Mouse (Mus musculus): ENCODE data around the gene Aox3.

The Aox3 gene

GRCm38 (mm10) chr1:58210203-58210602 lies 97.3 kb downstream of the Aox3 start, which contains the start of gene Aox4:
Gene Aox4, plus strand, starts transcription at chr1:58210397.
- peak; percentile 54 to 65 for DNase-seq (ENCODE audit: low spot score in 2 of 2)

DNA sequence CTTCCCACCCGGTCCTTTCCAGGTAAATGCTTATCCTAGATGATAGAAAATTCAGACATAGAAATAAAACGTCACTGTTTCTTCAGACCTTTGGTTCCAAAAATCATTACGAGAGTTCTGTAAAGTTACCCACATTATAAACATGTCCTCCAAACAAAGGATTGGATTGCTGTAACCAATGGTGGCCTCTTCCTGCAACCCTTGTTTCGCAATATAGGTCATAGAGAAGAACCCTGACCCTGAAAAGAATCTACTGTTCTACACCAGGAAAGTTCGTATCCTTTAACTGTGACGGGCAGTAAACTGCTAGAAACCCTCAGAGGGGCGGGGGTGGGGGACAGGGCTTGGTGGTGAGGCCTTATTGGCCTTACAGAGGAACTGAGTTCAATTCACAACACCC lies 99.9 kb downstream of the Aox3 start:
- DNase-seq (ENCODE audit: low spot score in 2 of 2), result no peak

GRCm38 (mm10) chr1:58213838-58214237 lies 100.9 kb downstream of the Aox3 start:
- no peak for DNase-seq (ENCODE audit: low spot score in 2 of 2)

DNA sequence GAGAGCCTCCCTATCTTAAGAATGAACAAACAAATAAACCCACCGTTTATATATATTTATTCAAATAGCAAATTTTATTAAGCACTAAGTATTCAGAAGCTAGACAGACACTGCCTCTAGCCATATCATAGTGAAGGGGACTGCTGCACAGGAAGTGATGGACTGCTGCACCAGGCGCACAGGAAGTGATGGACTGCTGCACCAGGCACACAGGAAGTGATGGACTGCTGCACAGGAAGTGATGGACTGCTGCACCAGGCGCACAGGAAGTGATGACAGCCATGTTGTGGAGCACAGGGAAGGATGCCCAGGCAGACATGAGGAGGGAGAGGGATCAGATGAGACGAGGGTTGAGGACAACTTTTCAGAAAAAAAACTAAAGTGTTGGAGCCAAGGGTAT lies 102.4 kb downstream of the Aox3 start:
- no peak for DNase-seq (ENCODE audit: low spot score in 2 of 2)

- peak in 1 of 2 experiments; percentile 12 for DNase-seq (ENCODE audit: low spot score in 2 of 2)
Measured at GRCm38 (mm10) chr1:58215956-58216532, 103.1 kb downstream of the Aox3 start.

DNA sequence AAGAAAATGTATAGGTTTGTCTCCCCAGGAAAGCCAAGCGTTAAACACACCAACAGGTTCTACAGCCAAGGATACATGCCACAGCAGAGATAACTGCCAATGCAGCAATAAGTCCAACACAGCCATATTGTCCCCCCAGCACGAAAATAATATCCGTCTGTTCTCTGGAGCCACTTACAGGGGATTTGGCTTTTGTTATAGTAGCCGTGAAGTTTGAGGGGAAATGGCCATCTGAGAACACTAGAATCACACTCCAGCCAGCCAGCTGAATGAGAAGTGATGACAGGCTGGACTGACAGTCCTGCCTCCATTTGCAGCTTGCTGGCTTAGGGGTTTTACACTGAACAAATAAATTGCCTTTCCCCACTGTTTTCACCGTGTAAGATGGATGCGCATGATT lies 108.1 kb downstream of the Aox3 start:
- DNase-seq (ENCODE audit: low spot score in 2 of 2), result no peak

GRCm38 (mm10) chr1:58221879-58222278 lies 108.9 kb downstream of the Aox3 start:
- no peak for DNase-seq (ENCODE audit: low spot score in 2 of 2)

DNA sequence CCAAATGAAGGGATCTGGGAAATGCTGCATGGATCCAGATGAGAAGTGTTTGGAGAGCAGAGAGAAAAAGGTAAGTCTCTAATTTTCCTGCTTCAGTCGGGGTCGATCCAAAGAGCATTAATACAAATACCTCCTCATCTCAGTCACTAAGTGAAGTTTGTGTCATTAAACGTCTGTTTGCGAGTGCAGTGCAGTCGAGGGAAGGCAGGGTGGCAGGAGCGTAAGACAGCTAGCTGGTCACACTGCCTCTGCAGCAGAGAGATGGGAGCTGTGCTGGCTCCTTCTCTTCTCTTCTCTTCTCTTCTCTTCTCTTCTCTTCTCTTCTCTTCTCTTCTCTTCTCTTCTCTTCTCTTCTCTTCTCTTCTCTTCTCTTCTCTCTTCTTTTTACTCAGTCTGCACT lies 115.2 kb downstream of the Aox3 start:
- DNase-seq (ENCODE audit: low spot score in 2 of 2), result no peak

DNA sequence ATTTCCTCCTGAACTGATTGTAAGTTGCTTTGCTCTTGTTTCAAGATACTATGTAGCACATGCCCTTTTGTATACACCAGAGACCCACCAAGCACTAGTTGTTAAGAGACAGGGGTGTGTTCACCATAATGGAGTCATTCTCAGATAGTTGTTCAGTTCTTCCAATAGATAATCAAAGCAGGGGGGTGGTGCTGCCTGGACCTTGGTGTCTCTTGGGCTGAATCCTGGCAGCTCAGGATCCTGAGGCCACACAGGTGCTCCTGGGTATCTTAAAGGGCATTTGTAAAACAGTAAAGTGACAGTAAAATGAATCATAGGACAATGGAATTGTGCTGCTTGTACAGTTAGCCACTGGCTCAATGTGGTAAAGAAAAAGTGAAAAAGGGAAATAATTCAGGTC lies 116.0 kb downstream of the Aox3 start:
- no peak for DNase-seq (ENCODE audit: low spot score in 2 of 2)

DNA sequence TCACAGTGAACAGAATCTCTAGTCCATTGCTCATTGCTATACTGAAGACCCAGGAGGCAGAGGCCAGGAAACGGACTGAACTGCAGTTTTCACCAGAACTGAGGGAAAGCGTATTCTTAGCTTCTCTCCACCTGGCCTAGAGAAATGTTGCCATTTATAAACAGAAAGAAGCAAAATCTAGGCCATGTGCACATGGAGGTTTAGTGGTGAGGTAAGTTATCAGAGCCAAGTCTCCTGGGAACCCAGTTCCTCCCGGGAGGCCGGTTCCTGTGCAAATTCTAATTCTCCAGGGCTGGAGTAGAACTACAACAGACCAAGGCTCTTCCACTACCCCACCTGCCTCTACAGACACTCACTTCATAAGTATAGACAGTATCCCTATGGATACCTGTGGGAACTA lies 116.8 kb downstream of the Aox3 start:
- DNase-seq (ENCODE audit: low spot score in 2 of 2), result no peak

- no peak for DNase-seq (ENCODE audit: low spot score in 2 of 2)
Measured at GRCm38 (mm10) chr1:58230542-58230941, 117.6 kb downstream of the Aox3 start.

GRCm38 (mm10) chr1:58235405-58235804 lies 122.5 kb downstream of the Aox3 start:
- no peak for DNase-seq (ENCODE audit: low spot score in 2 of 2)

GRCm38 (mm10) chr1:58237527-58238299 lies 124.8 kb downstream of the Aox3 start:
- DNase-seq (ENCODE audit: low spot score in 2 of 2), result no peak

DNA sequence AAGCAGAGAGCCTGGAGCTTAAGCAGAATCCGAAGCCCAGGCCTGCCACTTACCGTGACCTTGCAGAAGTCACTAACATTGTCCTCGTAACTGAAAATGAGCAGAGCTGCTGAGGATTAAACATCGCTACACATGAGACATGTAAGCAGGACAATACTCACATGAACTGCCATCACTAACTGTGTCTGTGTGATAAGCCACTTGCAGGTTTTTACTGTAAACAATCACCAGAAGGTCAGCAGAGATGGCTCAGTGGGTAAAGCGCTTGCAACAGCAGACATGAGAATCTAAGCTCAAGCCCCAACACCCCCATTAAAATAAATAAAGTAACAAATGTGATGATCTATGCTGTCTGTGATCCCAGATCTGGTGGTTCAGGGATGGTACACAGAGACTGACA lies 125.5 kb downstream of the Aox3 start:
- DNase-seq (ENCODE audit: low spot score in 2 of 2), result no peak

DNA sequence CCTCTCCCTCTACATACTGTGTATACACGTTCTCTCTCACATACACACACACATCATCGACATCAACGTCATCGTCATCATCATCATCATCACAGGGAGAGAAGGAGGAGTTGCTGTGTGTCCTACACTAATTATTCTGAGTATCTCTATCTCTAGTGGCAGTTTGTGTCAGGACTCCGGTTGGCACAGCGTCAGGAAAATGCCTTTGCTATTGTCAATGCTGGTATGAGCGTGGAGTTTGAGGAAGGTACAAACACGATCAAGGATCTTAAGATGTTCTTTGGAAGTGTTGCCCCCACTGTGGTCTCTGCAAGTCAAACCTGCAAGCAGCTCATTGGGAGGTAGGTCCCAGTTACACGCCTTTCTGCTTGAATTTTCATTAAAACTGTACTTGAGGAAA lies 126.0 kb downstream of the Aox3 start:
- no peak for DNase-seq (ENCODE audit: low spot score in 2 of 2)

- no peak for DNase-seq (ENCODE audit: low spot score in 2 of 2)
Measured at GRCm38 (mm10) chr1:58240347-58240746, 127.4 kb downstream of the Aox3 start.

DNA sequence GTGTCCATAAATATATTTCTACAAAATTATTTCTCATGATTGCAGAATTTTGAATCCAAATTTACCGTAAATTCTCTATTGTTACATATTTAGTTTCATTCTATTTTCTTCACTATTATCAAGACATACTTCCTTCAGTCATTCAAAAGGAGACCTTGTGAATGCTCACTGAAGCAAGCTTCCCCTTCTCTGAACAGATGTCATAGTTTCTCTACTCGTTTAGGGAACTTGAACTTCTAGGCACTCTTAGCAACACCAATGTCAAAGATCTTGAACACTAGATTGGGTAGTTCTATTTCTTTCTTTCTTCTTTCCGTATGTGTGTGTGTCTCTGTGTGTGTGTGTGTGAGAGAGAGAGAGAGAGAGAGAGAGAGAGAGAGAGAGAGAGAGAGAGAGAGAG lies 131.6 kb downstream of the Aox3 start:
- DNase-seq (ENCODE audit: low spot score in 2 of 2), result no peak

GRCm38 (mm10) chr1:58248518-58248917 lies 135.6 kb downstream of the Aox3 start:
- DNase-seq (ENCODE audit: low spot score in 2 of 2), result no peak

All from frontal cortex, postnatal 36 days (tissue).